Mouse (Mus musculus) lung, postnatal 10 days (tissue): ENCODE data around the gene Tmem80.
A peak's percentile ranks its signal among the peaks of the same experiment; 100 is the strongest.

Source experiments
- DNase-seq: peaks from one replicate; pipeline ENCODE4 v3.0.0; 2021

Gene Tmem80

DNA sequence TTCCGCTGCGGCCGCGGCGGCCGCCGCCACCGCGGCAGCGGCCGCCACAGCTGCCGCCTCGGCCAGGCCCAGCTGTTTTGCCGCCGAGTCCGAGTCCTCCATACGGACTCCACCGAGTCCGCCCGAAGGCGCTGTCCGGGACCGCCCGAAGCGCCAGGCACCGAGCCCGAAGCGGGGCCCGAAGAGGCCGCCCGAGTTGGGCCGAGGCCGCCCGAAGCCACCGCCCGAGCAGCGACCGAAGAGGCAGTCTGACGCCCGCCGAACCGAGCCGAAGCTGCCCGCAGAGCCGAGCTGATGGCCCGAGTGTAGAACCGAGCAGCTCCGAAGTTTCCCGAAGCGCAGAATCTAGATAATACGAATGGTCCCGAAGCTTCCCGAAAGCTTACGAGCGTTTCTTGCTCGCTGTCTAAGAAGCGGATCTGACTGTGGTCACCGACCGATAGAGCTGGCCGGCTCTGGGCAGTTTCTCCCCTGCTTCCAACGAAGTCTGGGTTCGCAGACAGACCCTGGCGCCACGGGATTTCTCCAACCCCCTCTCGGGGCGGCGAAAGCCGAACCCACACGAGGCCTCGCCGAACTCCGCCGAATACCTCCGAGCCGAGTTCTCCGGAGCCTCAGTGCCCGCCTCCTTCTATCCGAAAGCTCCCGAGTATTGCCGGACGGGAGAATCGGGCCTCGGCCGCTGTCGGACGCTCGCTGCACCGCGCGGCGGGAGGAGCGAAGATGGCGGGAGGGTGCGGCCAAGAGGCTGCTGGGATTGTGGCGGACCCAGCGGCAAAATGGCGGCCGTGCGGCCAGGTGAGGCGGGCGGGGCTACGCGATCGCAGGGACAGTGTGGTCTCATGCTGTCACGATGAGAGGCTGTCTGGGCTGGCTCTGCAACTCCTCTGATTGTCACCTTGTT lies at the start of gene Tmem80, which contains the start of gene Deaf1:
Gene Tmem80, plus strand, starts transcription at position 271 of the 904 bp plus-strand sequence.
Gene Deaf1, minus strand, starts transcription at position 222 of the 904 bp plus-strand sequence.
- DNase-seq = peak; percentile 99

DNA sequence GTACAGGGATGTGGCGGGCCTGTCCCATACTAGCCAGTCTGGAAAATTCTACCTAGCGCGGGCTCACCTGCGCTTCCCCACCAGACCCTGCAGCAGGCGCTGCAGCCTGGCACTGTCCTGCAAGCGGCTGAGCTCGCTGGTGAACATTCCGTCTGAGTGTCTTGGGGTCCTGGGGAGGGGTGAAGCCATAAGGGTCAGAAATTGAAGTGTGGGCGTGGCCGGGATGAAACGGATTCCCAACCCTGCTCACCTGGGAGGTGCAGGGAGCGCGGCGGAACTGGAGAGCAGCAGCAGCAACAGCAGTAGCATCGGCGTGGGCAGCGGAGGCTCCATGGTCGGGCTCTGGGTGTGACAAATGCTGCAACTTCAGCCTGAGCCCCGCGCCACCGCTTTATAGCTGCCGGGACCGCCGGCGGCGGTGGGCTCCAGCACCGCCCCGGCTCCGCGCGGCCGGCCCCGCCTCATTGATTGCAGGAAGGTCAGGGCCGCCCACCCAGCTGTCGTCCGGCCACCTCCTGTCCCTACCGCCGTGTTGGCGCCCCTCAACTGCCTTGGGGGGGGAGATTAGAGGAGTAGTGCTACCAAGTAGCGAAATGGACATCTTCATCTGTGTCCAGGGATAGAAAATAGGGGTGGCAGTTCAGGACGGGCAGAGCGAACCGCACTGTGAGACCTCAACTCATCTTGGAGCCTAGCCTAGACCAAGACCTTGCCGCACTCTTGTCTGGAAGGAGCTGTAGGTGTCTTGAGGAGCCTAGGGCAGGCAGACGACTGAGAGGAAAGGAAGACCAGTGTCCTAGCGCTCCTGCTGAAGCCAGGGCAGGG lies 48.6 kb upstream of the Tmem80 start, which contains the start of gene Sct:
Gene Sct, minus strand, starts transcription at position 368 of the 825 bp plus-strand sequence.
- DNase-seq = peak; percentile 34

DNA sequence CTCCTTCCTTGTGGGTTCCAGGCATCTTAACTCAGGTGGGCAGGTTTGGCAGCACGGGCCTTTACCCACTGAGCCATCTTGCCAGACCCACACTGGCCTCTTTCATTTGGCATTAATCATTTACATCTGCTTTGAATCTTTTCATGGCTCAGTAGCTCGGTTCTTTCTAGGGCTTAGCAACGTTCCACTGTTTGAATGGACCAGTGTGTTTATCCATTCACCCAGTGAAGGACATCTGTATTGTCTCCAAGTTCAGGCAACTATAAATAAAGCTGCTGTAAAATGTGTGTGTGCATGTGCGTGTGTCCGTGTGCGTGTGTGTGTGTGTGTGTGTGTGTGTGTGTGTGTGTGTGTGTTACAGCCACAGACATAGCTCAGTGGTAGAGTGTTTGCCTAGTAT lies 46.1 kb upstream of the Tmem80 start:
- no peak for DNase-seq

DNA sequence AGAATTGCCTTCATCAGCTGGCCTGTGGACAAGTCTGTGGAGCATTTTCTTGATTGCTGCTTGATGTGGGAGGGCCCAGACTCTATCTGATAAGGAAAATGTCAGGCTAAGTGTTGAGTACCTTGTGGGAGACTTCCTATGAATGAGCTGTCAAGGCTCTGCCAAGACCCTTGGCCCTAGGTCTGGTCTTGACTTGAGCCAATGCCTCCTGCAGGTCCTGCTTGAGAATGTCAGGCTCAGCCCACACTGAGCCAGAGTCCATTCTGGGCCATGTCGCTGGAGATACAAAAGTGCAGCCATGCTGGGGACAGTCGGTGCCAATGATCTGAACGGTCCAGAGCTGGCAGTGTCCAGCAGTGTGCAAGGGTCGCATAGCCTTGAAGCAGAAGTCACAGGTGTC lies 44.8 kb upstream of the Tmem80 start:
- no peak for DNase-seq

DNA sequence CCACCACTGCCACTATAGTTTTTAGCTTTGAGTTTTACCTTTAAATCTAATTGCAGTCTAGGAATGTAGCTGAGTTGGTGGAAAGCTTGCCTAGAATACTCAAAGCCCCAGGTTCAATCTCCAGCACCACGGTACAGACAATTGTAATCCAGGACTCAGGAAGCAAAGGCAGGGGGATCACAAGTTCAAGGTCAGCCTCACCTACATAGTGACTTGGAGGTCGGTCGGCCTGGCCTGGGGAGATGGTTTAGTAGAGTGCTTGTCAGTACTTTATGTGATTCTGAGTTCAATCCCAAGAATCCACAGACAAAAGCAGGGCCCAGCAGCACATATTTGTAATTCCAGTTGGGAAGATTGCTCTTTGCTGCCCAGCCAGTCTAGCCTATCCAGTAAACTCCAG lies 39.5 kb upstream of the Tmem80 start:
- DNase-seq = no peak

DNA sequence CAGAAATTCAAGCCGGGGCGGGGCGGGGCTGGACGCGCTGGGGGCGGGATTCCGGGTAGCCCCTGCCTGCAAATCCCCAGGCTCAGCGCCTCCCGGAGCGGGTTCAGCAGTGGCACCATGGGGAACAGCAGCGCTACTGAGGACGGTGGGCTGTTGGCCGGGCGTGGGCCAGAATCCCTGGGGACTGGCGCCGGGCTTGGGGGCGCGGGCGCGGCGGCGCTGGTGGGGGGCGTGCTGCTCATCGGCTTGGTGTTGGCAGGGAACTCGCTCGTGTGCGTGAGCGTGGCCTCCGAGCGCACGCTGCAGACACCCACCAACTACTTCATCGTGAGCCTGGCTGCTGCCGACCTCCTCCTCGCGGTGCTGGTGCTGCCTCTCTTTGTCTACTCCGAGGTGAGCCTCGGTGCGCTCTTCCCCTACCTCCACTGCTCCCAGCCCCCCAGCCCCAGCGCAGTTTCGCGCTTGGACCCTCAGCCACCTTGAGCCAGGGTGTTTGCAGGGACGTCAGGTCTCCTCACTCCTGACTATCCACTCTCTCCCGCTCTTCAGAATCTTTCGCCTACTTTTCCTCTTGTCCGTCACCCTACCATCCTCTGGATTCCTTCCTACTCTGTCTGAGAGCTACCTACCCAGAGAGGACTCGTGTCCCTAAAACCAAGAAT lies 35.5 kb upstream of the Tmem80 start, which contains the start of gene Drd4:
Gene Drd4, plus strand, starts transcription at position 86 of the 662 bp plus-strand sequence.
- DNase-seq = peak; percentile 35

DNA sequence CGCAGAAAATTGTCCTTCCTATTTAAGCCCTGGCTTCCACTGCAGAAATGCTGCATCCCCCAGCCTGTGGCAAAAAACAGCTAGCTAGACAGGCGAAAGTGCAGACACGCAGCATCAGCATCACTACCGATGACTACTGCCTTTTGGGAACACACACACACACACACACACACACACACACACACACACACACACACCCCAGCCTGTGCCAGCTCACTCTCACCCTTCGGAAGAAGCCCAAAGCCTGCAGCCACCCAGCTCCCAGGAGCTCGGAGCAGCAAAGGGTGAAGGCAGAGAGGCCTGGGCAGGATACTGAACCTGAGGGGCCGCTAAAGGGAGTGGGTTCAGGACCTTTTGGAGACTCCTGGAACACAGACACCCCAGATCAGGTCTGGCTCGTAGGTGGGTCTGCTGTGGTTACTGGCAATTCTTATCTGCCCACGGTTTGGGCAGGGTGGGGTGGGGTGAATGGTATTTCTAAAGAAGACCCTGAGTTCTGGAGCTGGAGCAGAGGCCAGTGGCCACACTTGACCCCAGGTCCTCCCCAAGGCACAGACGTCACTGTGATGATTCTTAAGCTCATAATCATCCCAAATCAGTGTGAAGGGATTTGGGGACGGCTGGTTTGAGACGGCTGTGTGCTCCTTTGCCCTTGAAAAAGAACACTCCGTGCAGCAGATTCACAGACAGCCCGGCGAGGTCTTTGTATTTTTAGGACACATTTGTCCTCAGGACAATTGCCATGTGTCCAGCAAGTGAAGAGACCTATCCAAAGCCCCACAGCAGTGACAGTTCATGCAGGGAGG lies 34.8 kb upstream of the Tmem80 start:
- no peak for DNase-seq

DNA sequence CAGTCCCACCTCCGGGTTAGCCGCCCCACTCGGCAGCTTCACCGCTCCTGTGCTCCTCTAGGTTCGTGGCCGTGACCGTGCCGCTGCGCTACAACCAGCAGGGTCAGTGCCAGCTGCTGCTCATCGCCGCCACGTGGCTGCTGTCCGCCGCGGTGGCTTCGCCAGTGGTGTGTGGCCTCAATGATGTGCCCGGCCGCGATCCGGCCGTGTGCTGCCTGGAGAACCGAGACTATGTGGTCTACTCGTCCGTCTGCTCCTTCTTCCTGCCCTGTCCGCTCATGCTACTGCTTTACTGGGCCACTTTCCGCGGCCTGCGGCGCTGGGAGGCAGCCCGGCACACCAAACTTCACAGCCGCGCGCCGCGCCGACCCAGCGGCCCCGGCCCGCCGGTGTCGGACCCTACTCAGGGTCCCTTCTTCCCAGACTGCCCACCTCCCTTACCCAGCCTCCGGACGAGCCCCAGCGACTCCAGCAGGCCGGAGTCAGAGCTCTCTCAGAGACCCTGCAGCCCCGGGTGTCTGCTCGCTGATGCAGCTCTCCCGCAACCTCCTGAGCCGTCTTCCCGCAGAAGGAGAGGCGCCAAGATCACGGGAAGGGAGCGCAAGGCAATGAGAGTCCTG lies 33.6 kb upstream of the Tmem80 start:
- peak; percentile 69 for DNase-seq

DNA sequence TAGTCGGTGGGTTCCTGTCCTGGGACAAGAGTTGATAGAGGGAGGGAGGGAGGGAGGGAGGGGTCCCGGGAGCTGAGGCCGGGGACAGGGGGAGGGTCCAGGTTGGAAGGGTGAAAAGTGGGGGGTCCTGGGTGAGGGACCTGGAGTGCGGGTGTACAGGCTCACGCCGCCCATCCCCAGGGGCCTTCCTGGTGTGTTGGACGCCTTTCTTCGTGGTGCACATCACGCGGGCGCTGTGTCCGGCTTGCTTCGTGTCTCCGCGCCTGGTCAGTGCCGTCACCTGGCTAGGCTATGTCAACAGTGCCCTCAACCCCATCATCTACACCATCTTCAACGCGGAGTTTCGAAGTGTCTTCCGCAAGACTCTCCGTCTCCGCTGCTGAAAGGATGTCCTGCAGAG lies 33.1 kb upstream of the Tmem80 start:
- no peak for DNase-seq

DNA sequence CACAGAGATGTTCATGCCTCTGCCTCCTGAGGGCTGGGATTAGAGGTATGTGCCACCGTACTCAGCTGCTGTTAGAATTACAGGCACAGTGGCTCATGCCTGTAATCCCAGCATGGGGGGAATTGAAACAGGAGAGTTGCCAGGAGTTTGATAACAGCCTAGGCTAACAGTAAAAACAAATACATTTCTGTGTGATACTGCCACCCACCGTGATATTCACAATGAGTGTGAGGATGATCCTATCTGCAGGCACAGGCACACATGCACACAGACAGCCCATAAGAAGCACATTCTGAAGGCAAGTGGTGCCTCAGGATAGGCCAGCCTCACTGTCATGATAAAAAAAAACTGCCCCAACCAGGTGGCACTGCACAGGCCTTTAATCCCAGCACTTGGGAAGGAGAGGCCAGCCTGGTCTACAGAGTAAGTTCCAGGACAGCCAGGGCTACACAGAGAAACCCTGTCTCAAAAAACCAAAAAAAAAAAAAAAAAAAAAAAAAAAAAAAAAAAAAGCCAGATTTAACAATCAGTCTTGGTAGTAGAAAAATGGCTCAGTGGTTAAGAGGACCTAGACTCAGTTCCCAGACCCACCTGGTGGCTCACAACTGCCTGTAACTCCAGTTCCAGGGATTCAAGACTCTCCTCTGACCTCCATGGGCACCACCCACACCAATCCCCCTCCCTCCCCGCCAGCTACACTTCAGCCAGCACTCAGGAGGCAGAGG lies 29.5 kb upstream of the Tmem80 start:
- DNase-seq = no peak

DNA sequence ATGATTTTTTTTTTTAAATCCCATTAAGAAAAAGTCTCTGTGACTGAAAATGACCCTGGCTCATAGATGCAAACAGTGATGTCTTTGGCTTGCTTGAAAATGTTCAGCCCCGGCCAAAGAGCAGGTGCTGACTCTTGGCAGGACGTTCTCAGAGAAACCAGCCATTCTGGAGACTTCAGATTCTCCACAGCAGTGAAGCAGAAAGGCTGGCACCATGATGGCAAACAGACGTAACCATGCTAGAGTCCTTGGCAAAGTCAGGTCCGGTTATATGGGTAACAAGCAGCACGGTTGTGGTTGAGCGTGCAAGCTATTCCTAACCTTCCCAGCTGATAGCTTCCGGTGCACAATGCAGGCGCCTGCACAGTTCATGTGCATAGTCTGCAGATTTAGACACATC lies 28.4 kb upstream of the Tmem80 start:
- DNase-seq = no peak

DNA sequence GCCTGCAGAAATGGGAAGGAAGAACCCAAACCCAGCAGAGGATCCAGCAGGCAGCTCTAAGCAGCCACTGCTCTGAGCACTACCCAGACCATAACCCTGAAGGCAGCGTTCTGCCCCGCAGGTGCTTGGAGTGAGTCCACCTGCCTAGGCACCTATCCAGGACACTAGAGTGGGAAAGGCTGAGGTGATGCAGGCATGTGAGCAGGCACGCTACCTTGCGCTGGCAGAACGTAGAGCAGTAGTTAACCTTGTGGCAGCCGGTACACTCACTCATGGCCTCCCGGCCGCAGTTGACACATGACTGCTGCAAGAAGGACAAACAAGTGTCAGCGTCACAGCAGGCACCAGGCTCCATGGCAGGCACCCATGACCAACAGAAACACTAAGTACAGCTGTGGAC lies 26.2 kb upstream of the Tmem80 start:
- no peak for DNase-seq

DNA sequence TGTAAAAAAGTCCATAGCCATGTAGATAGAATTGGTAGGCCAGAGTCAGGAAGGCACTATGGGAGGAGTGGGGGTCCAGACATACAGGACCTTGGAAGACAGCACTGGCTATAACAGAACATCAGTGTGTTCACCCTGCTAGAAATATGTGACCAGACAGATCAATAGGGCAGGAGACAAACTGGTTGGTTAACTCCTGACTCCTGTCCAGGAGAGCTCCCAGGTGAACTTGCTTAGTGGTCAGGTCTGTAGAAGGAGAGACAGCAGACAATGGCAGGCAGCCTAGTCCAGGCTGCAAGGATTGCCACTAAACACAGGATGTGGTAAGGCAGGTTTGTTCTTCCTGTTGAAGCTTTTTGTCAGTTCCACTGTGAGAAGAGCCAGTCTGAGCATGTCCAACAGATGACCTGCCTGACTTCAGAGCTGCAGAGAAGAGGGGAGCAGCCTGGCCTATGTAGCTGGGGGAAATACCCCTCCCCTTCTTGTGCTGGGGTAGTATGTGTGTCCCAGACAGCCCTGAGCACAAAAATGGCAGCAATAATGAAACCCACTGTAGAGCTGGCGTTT lies 24.8 kb upstream of the Tmem80 start:
- DNase-seq = no peak

DNA sequence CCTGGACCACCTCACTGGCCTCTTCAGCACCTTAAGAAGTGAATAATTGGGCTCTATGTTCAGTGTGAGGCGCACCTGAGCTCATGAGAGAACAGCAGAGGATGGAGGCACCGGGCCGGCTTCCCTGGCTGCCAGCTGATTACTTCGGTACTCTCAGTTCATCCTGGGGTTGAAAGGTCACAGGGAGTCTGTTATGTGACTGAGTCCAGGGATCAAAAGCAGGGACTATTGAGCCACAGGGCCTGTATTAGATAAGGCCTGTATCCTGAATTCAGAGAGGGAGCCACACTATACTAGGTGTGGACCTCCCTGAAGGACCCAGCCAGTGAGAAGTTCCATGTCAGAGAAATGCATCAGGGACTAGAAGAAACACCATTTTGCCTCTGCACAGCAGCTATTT lies 23.0 kb upstream of the Tmem80 start:
- no peak for DNase-seq

DNA sequence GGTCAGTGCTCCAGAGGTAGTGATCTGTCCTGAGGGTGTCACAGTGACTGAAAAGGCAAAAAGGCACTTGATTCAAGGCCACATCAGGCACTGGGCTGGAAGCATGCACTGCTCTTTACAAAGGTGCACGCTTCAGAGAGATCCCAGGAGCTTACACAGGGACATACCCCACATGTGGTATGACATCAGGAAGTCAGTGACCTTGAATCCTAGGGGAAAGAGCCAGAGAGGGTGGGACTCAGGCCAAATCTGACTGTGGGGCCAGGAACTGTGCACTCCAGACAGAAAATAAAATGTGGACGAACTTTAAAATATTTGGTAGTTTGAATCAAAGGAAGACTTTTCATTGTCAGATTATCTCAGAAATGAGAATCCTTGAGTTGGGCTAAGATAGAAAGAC lies 13.1 kb upstream of the Tmem80 start:
- no peak for DNase-seq

DNA sequence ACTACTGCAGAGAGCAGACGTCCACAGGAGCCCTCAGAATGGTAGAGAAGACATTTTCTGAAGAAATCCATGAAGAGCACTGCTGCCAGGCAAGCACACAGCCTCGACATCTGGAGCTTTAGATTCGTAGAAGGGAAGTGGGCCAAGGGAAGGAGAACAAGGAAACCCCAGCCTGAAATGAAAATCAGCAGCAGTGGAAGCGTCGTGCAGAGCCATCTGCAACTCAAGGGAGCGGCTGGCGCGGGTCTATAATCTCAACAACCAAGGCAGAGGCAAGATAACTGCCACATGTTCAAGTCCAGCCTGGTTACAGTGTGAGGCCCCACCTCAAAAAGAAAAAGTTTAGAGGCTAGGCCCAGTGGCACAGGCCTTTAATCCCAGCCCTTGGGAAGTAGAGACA lies 12.5 kb upstream of the Tmem80 start:
- no peak for DNase-seq

DNA sequence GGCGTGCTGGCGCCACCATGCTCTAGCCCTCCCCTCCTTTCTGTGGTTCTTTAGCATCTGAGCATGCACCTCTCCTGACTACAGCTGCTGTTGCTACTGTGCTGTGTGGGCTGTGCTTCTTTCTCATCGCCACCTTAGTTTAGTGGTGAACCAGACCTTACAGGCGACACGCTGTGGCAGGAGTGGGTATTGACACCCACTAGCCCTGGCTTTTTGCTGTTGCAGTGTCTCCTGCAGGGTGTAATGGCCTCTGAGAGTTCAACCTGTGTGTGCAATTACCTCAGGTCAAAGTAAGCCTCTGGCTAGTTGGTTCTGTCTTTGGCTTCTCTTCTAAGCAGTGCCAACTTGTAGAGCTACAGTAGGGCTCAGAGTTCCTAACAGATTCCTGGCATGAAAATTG lies 11.6 kb upstream of the Tmem80 start:
- peak; percentile 60 for DNase-seq

DNA sequence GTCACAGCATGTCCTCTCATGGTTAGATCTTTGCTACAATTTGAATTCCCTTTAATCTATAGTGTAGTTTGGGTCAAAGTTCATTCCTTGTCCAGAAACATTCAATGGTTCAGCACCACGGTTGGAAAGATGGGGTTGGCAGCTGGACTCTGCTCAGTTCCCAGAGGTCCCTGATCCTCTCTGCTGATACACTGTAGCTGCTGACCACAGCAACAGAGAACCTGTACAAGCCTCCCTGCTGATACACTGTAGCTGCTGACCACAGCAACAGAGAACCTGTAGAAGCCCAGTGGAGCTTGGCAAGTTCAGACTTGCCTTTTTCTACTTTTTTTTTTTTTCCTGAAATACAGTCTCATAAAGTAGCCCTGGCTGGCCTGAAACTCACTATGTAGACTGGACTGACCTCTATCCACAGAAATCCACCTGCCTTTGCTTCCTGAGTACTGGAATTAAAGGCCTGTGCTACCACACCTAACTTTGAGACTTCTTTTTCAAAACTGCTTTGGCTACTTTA lies 9.9 kb upstream of the Tmem80 start:
- no peak for DNase-seq

DNA sequence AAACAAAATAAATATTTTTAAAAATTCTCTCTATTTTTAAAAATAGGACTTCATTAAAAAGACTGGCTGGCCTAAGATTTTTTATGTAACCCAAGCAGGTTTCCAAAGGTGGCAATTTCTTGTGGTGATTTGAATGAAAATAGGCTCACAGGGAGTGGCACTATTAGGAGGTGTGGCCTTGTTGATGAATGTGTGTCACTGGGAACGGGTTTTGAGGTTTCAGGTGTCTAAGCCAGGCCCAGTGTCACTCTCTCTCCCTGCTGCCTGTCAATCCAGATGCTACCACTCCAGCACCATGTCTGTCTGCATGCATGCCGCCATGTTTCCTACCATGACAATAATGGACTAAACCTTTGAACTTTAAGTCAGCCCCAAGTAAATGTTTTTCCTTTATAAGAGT lies 8.1 kb upstream of the Tmem80 start:
- no peak for DNase-seq

DNA sequence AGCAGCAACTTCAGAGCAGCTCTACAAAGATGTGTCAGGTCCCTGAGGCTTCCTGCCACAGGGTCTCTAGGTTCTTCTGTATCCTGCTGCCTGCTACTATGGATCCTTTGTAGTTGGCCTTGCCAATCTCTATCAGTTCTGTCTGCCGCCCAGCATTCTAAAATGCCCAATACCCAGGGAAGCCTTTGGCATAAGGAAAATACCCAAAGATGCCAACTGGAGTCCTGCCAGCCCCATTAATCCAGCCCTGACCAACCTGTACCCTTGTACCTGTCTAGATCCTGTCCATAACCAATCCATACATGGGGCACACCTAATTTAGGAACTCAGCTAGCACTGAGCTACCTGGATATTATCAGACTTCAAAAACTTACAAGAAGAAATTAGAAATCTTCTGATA lies 2.9 kb upstream of the Tmem80 start:
- no peak for DNase-seq
